Mouse (Mus musculus) E14TG2a.4 (cell line): ENCODE measurements around the gene Cpt1c.

Experiments used
- CTCF ChIP-seq: conservative IDR thresholded peaks from 2 replicates; pipeline ENCODE4 v1.5.1; 2014; ENCODE audit warnings: low read length
- NANOG ChIP-seq: IDR thresholded peaks from 2 replicates; pipeline ENCODE4 v1.6.1; 2014; ENCODE audit warnings: borderline replicate concordance, low read length, mixed read lengths
- POU5F1 ChIP-seq: IDR thresholded peaks from 2 replicates; pipeline ENCODE4 v1.6.1; 2014; ENCODE audit warnings: low read length, borderline replicate concordance

GRCm38 (mm10) chr7:44955628-44956027, 19.0 kb downstream of the Cpt1c start:
- TF ChIP-seq CTCF (peak; percentile 60), POU5F1 (no peak), NANOG (no peak)
